Mouse (Mus musculus) heart, embryonic 15.5 days (tissue): Measurements from ENCODE around the gene Hoxb8. TPM values are rescaled to one million over a fixed set of nuclear protein-coding genes. Genes with fewer than 3 reads are reported as not detected.

Experiments used
- ATAC-seq: fragments of 200-750 bp; cut with Nextera tagmentation; replicated peaks from 2 replicates; pipeline ENCODE4 v1.8.0; 2017; ENCODE audit warnings: low read depth, moderate TSS enrichment; ENCODE audit not compliant: insufficient number of reproducible peaks, insufficient read depth, low FRiP score
- H3K27ac ChIP-seq: fragments of 300-500 bp; sonication (generic); 2 replicates; pipeline ENCODE4 v1.5.1; 2015; ENCODE audit warnings: mild to moderate bottlenecking, inconsistent platforms
- H3K27me3 ChIP-seq: fragments of 300-500 bp; sonication (generic); 2 replicates; pipeline ENCODE4 v1.6.1; 2015; ENCODE audit warnings: inconsistent platforms
- H3K36me3 ChIP-seq: fragments of 300-500 bp; sonication (generic); 2 replicates; pipeline ENCODE4 v1.6.1; 2015; ENCODE audit warnings: mild to moderate bottlenecking, inconsistent platforms
- H3K4me1 ChIP-seq: fragments of 300-500 bp; sonication (generic); replicated peaks from 2 replicates; pipeline ENCODE4 v1.6.1; 2015; ENCODE audit warnings: inconsistent platforms
- H3K4me2 ChIP-seq: fragments of 300-500 bp; sonication (generic); 2 replicates; pipeline ENCODE4 v1.6.1; 2015; ENCODE audit warnings: inconsistent platforms, mild to moderate bottlenecking, moderate library complexity
- H3K4me3 ChIP-seq: fragments of 300-500 bp; sonication (generic); 2 replicates; pipeline ENCODE4 v1.5.1; 2015; ENCODE audit warnings: mild to moderate bottlenecking, inconsistent platforms
- H3K9ac ChIP-seq: fragments of 300-500 bp; sonication (generic); 2 replicates; pipeline ENCODE4 v1.6.1; 2015; ENCODE audit warnings: mild to moderate bottlenecking, inconsistent platforms
- H3K9me3 ChIP-seq: fragments of 300-500 bp; sonication (generic); replicated peaks from 2 replicates; pipeline ENCODE4 v1.6.1; 2016; ENCODE audit warnings: inconsistent platforms
- WGBS: fragments of 180-500 bp; shearing (Covaris S2); methylation state at CpG from one replicate; pipeline ENCODE4 v1.1.7; 2015; ENCODE audit warnings: mixed read lengths; 5-methylcytosine and 5-hydroxymethylcytosine counted together
- polyA plus RNA-seq: library from polyadenylated mRNA; unstranded; fragments of >200 nt; fragmentation: Nextera tagmentation; extraction: Ambion mirVana; gene quantifications from 2 replicates; pipeline ENCODE4 v1.2.1, GENCODE M21; 2015

Hoxb8 gene
- polyA plus RNA-seq, 1 experiment from 2014 or later, result not detected

- Histone ChIP-seq H3K4me2 (no peak overlapping the region), H3K27ac (no peak overlapping the region), H3K4me3 (no peak overlapping the region), H3K9me3 (no peaks in the 10 kb centered on the region), H3K36me3 (no peaks in the 10 kb centered on the region), H3K4me1 (peaks cover 19% of the 10 kb centered on the region), H3K9ac (no peak overlapping the region), H3K27me3 (peaks cover 100% of the 10 kb centered on the region)
- no peak for ATAC-seq
- 4% methylated on average over 2 of the region's 2 CpGs for WGBS
These were observed 15.3 kb downstream of the Hoxb8 start for GRCm38 (mm10) chr11:96296997-96297396.

GRCm38 (mm10) chr11:96297428-96297827 lies 15.7 kb downstream of the Hoxb8 start:
- Histone ChIP-seq H3K27ac (no peak overlapping the region), H3K36me3 (no peaks in the 10 kb centered on the region), H3K27me3 (peaks cover 100% of the 10 kb centered on the region), H3K4me3 (no peak overlapping the region), H3K9ac (no peak overlapping the region), H3K4me1 (peaks cover 19% of the 10 kb centered on the region), H3K9me3 (no peaks in the 10 kb centered on the region), H3K4me2 (no peak overlapping the region)
- WGBS, result 10% methylated on average over 3 of the region's 3 CpGs
- ATAC-seq, result no peak

GRCm38 (mm10) chr11:96297968-96298635 lies 16.4 kb downstream of the Hoxb8 start:
- H3K27me3 ChIP-seq, result peaks cover 100% of the 10 kb centered on the region
- WGBS, result 15% methylated on average over 11 of the region's 11 CpGs
- no peak for ATAC-seq
- no peak overlapping the region for H3K9ac ChIP-seq
- H3K36me3 ChIP-seq, result no peaks in the 10 kb centered on the region
- H3K4me2 ChIP-seq, result no peak overlapping the region
- H3K4me3 ChIP-seq, result no peak overlapping the region
- H3K27ac ChIP-seq, result no peak overlapping the region
- H3K4me1 ChIP-seq, result peaks cover 19% of the 10 kb centered on the region
- H3K9me3 ChIP-seq, result no peaks in the 10 kb centered on the region

- ATAC-seq, result no peak
These were observed 17.4 kb downstream of the Hoxb8 start for GRCm38 (mm10) chr11:96298895-96299667.

GRCm38 (mm10) chr11:96299781-96300180 lies 18.1 kb downstream of the Hoxb8 start:
- peaks cover 100% of the 10 kb centered on the region for H3K27me3 ChIP-seq
- WGBS, result 3% methylated on average over 9 of the region's 9 CpGs
- no peaks in the 10 kb centered on the region for H3K9me3 ChIP-seq
- peaks cover 27% of the 10 kb centered on the region for H3K4me1 ChIP-seq
- no peak overlapping the region for H3K27ac ChIP-seq
- H3K4me3 ChIP-seq, result peak overlapping the region; percentile 42
- H3K9ac ChIP-seq, result no peak overlapping the region
- no peaks in the 10 kb centered on the region for H3K36me3 ChIP-seq
- no peak for ATAC-seq
- H3K4me2 ChIP-seq, result peak overlapping the region; percentile 60

More at GRCm38 (mm10) chr11:96298895-96299667, 17.4 kb downstream of the Hoxb8 start:
- peak overlapping the region; percentile 42 for H3K4me3 ChIP-seq
- peaks cover 26% of the 10 kb centered on the region for H3K4me1 ChIP-seq
- peak overlapping the region; percentile 29; the same call in 1 of the 2 replicates for H3K9ac ChIP-seq
- peak overlapping the region; percentile 60 for H3K4me2 ChIP-seq
- H3K27ac ChIP-seq, result no peak overlapping the region
- under 1% methylated on average over 66 of the region's 66 CpGs for WGBS
- peaks cover 100% of the 10 kb centered on the region for H3K27me3 ChIP-seq
- H3K36me3 ChIP-seq, result no peaks in the 10 kb centered on the region
- H3K9me3 ChIP-seq, result no peaks in the 10 kb centered on the region

GRCm38 (mm10) chr11:96300354-96301063 lies 18.8 kb downstream of the Hoxb8 start:
- Histone ChIP-seq H3K27ac (no peak overlapping the region), H3K9ac (no peak overlapping the region), H3K4me2 (peak overlapping the region; percentile 60), H3K4me1 (peaks cover 25% of the 10 kb centered on the region), H3K4me3 (peak overlapping the region; percentile 42), H3K36me3 (no peaks in the 10 kb centered on the region), H3K9me3 (no peaks in the 10 kb centered on the region), H3K27me3 (peaks cover 100% of the 10 kb centered on the region)
- no peak for ATAC-seq
- WGBS, result 3% methylated on average over 35 of the region's 35 CpGs

GRCm38 (mm10) chr11:96301064-96301431 lies 19.3 kb downstream of the Hoxb8 start:
- Histone ChIP-seq H3K27ac (no peak overlapping the region), H3K4me3 (no peak overlapping the region), H3K36me3 (no peaks in the 10 kb centered on the region), H3K9ac (no peak overlapping the region), H3K4me2 (no peak overlapping the region; the same call in 1 of the 2 replicates), H3K27me3 (peaks cover 100% of the 10 kb centered on the region), H3K9me3 (no peaks in the 10 kb centered on the region), H3K4me1 (peaks cover 24% of the 10 kb centered on the region)
- ATAC-seq, result no peak
- WGBS, result 15% methylated on average over 10 of the region's 10 CpGs

- H3K9ac ChIP-seq, result no peak overlapping the region
- peaks cover 100% of the 10 kb centered on the region for H3K27me3 ChIP-seq
- H3K36me3 ChIP-seq, result no peaks in the 10 kb centered on the region
- WGBS, result 9% methylated on average over 15 of the region's 15 CpGs
- peaks cover 24% of the 10 kb centered on the region for H3K4me1 ChIP-seq
- H3K4me2 ChIP-seq, result no peak overlapping the region
- no peak for ATAC-seq
- no peak overlapping the region for H3K4me3 ChIP-seq
- no peaks in the 10 kb centered on the region for H3K9me3 ChIP-seq
- no peak overlapping the region for H3K27ac ChIP-seq
These were observed 20.1 kb downstream of the Hoxb8 start for GRCm38 (mm10) chr11:96301837-96302236.

GRCm38 (mm10) chr11:96302381-96303150 lies 20.9 kb downstream of the Hoxb8 start:
- peaks cover 24% of the 10 kb centered on the region for H3K4me1 ChIP-seq
- H3K9ac ChIP-seq, result no peak overlapping the region
- no peaks in the 10 kb centered on the region for H3K36me3 ChIP-seq
- WGBS, result 13% methylated on average over 23 of the region's 23 CpGs
- H3K9me3 ChIP-seq, result no peaks in the 10 kb centered on the region
- no peak for ATAC-seq
- peak overlapping the region; percentile 50 for H3K4me2 ChIP-seq
- peaks cover 100% of the 10 kb centered on the region for H3K27me3 ChIP-seq
- H3K4me3 ChIP-seq, result no peak overlapping the region
- no peak overlapping the region for H3K27ac ChIP-seq

- under 1% methylated on average over 69 of the region's 69 CpGs for WGBS
- Histone ChIP-seq H3K9me3 (no peaks in the 10 kb centered on the region), H3K4me3 (peak within 1 kb of the TSS; percentile 40), H3K36me3 (no peaks in the 10 kb centered on the region), H3K27me3 (peaks cover 100% of the 10 kb centered on the region), H3K9ac (peak within 1 kb of the TSS; percentile 34; the same call in 1 of the 2 replicates), H3K4me2 (peak within 1 kb of the TSS; percentile 50), H3K27ac (peak within 1 kb of the TSS; percentile 11; the same call in 1 of the 2 replicates), H3K4me1 (peaks cover 24% of the 10 kb centered on the region)
- ATAC-seq, result no peak; the same call in 1 of the 2 replicates
These were observed 21.7 kb downstream of the Hoxb8 start, which contains the start of gene Hoxb5 for GRCm38 (mm10) chr11:96303151-96304099. Hoxb5 (plus strand) TSS chr11:96303336.
